Mouse (Mus musculus) embryonic facial prominence, embryonic 12.5 days (tissue): ENCODE data around the gene 4931428L18Rik. TPM values are rescaled to one million over a fixed set of nuclear protein-coding genes. Genes with fewer than 3 reads are reported as not detected.

Experiments
- ATAC-seq: fragments of 200-750 bp; cut with Nextera tagmentation; 2 replicates; pipeline ENCODE4 v1.8.0; 2017; ENCODE audit not compliant: insufficient number of reproducible peaks, insufficient read depth, low FRiP score, low TSS enrichment
- H3K27ac ChIP-seq: fragments of 300-500 bp; sonication (generic); 2 replicates; pipeline ENCODE4 v1.5.1; 2016; ENCODE audit warnings: mild to moderate bottlenecking
- H3K27me3 ChIP-seq: fragments of 300-500 bp; sonication (generic); 2 replicates; pipeline ENCODE4 v1.6.1; 2016; ENCODE audit warnings: mild to moderate bottlenecking, moderate library complexity
- H3K36me3 ChIP-seq: fragments of 300-500 bp; sonication (generic); 2 replicates; pipeline ENCODE4 v1.6.1; 2016; ENCODE audit warnings: mild to moderate bottlenecking
- H3K4me1 ChIP-seq: fragments of 300-500 bp; sonication (generic); 2 replicates; pipeline ENCODE4 v1.6.1; 2016
- H3K4me2 ChIP-seq: fragments of 300-500 bp; sonication (generic); replicated peaks from 2 replicates; pipeline ENCODE4 v1.6.1; 2016; ENCODE audit warnings: mild to moderate bottlenecking, moderate library complexity
- H3K4me3 ChIP-seq: fragments of 300-500 bp; sonication (generic); 2 replicates; pipeline ENCODE4 v1.5.1; 2016; ENCODE audit warnings: mild to moderate bottlenecking
- H3K9ac ChIP-seq: fragments of 300-500 bp; sonication (generic); 2 replicates; pipeline ENCODE4 v1.6.1; 2016; ENCODE audit warnings: mild to moderate bottlenecking, moderate library complexity
- H3K9me3 ChIP-seq: fragments of 300-500 bp; sonication (generic); 2 replicates; pipeline ENCODE4 v1.6.1; 2016; ENCODE audit warnings: mild to moderate bottlenecking, moderate library complexity
- WGBS: fragments of 180-500 bp; shearing (Covaris S2); methylation state at CpG from one replicate; pipeline ENCODE4 v1.1.7; 2016; 5-methylcytosine and 5-hydroxymethylcytosine counted together
- polyA plus RNA-seq: library from polyadenylated mRNA; unstranded; fragments of >200 nt; fragmentation: Nextera tagmentation; extraction: Ambion mirVana; gene quantifications from 2 replicates; pipeline ENCODE4 v1.2.1, GENCODE M21; 2016

The 4931428L18Rik gene
- polyA plus RNA-seq, 1 experiment from 2014 or later = not detected

- Histone ChIP-seq H3K9me3 (no peaks in the 10 kb centered on the region), H3K36me3 (no peaks in the 10 kb centered on the region), H3K4me3 (no peak overlapping the region), H3K9ac (no peak overlapping the region), H3K27me3 (no peaks in the 10 kb centered on the region), H3K4me1 (peaks cover 14% of the 10 kb centered on the region), H3K4me2 (no peak overlapping the region), H3K27ac (no peak overlapping the region)
- 60% methylated on average over 3 of the region's 3 CpGs for WGBS
- ATAC-seq = no peak
These were observed 127.7 kb downstream of the 4931428L18Rik start for GRCm38 (mm10) chr1:31094792-31095191.

DNA sequence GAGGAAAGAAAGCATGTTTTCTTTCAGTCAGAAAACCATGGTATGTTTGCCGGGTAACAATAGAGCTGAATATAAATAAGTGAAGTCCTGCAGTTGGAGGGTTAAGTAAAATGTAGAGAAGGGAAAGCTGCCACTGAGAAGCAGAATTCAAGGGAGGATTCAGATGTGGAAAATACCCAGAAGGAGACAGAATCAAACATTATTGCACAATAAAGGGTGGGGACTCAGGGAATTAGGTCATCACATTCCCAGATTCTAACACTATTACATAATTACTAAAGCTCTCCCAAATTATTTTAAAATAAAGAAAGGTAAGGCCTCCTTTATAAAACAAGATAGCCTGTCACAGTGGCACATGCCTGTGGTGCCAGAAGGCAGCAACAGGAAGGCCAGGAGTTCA, 128.5 kb downstream of the 4931428L18Rik start:
- Histone ChIP-seq H3K4me3 (no peak overlapping the region), H3K27ac (no peak overlapping the region), H3K9ac (no peak overlapping the region), H3K36me3 (no peaks in the 10 kb centered on the region), H3K27me3 (no peaks in the 10 kb centered on the region), H3K4me1 (peaks cover 14% of the 10 kb centered on the region), H3K9me3 (no peaks in the 10 kb centered on the region), H3K4me2 (no peak overlapping the region)
- WGBS = 86% methylated on average over 1 of the region's 1 CpGs
- no peak for ATAC-seq

DNA sequence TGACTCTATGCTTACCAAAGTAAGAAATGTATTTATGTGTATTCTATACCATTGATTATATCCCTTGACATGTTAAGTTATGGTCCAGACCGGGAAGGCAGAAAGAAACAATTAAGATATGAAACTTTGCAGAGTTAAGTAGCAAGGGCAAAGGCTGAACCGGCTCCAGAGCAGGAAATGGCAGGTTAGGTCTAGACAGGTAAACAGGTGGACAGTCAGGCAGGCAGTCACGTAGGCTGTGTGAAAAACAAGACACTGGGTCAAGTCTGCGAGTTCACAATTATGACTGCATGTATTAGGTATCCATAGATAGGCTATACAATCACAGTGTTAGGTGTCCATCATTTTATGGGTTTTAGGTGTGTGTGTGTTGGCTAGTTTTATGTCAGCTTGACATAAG, 133.8 kb downstream of the 4931428L18Rik start:
- Histone ChIP-seq H3K27ac (no peak overlapping the region), H3K9ac (no peak overlapping the region), H3K9me3 (no peaks in the 10 kb centered on the region), H3K36me3 (no peaks in the 10 kb centered on the region), H3K4me3 (no peak overlapping the region), H3K27me3 (no peaks in the 10 kb centered on the region), H3K4me2 (no peak overlapping the region), H3K4me1 (no peaks in the 10 kb centered on the region)
- ATAC-seq = no peak
- 79% methylated on average over 4 of the region's 4 CpGs for WGBS

DNA sequence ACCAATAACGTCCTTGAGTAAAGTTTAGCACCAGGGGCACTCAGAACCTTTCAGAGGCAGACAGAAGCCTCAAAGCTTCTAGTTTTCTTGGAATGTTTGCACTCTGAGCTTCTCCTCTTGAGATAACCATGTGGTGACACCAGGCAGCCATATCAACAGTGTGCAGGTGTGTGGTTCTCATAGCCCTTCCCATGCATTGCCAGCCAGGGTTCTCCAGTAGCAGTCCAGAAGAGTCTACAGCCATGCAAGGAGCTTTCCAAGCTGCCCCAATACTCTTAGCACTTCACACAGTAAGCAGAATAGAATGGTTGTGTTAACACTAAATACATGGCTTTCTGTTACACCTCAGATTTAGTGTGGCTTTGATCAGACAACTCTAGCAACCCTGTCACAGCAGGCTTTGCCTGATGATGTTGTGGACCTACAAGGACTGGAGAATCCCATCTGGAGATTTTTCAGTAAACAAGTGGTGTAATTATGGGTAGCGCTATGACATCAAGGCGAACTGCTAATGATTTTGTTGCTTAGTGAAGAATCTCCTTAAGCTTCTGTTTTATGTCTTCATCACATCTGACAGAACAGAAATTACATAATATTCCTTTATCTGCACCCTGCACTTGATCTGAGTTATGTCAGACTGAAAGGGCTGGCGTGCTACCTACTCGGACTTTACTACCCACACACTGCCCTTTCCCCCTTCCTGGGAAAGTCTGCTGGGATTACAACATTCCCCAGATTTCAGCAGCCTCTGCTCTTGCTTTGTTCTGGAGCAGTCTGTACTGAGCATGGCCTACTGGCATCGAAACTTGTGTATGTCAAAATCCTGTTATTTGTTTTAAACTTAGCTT, 149.7 kb downstream of the 4931428L18Rik start:
- WGBS = 66% methylated on average over 6 of the region's 6 CpGs
- H3K4me1 ChIP-seq = no peaks in the 10 kb centered on the region
- no peaks in the 10 kb centered on the region for H3K36me3 ChIP-seq
- H3K4me3 ChIP-seq = no peak overlapping the region
- no peaks in the 10 kb centered on the region for H3K9me3 ChIP-seq
- ATAC-seq = no peak
- no peaks in the 10 kb centered on the region for H3K27me3 ChIP-seq
- no peak overlapping the region for H3K27ac ChIP-seq
- no peak overlapping the region for H3K9ac ChIP-seq
- no peak overlapping the region for H3K4me2 ChIP-seq

- Histone ChIP-seq H3K27ac (no peak overlapping the region), H3K27me3 (no peaks in the 10 kb centered on the region), H3K4me2 (no peak overlapping the region), H3K4me3 (no peak overlapping the region), H3K36me3 (no peaks in the 10 kb centered on the region), H3K4me1 (no peaks in the 10 kb centered on the region), H3K9ac (no peak overlapping the region), H3K9me3 (no peaks in the 10 kb centered on the region)
- no peak for ATAC-seq
- WGBS = 65% methylated on average over 2 of the region's 2 CpGs
These were observed 151.3 kb downstream of the 4931428L18Rik start for GRCm38 (mm10) chr1:31071209-31071608.

GRCm38 (mm10) chr1:31064817-31065740, 157.4 kb downstream of the 4931428L18Rik start:
- no peak overlapping the region for H3K4me2 ChIP-seq
- no peaks in the 10 kb centered on the region for H3K27me3 ChIP-seq
- no peak overlapping the region for H3K4me3 ChIP-seq
- H3K36me3 ChIP-seq = no peaks in the 10 kb centered on the region
- no peak overlapping the region for H3K27ac ChIP-seq
- no peaks in the 10 kb centered on the region for H3K4me1 ChIP-seq
- WGBS = 84% methylated on average over 12 of the region's 12 CpGs
- ATAC-seq = no peak
- no peak overlapping the region for H3K9ac ChIP-seq
- no peaks in the 10 kb centered on the region for H3K9me3 ChIP-seq

- Histone ChIP-seq H3K4me2 (no peak overlapping the region), H3K27ac (no peak overlapping the region), H3K4me1 (no peaks in the 10 kb centered on the region), H3K9ac (no peak overlapping the region), H3K9me3 (no peaks in the 10 kb centered on the region), H3K4me3 (no peak overlapping the region), H3K27me3 (no peaks in the 10 kb centered on the region), H3K36me3 (no peaks in the 10 kb centered on the region)
- 78% methylated on average over 4 of the region's 4 CpGs for WGBS
- no peak for ATAC-seq
These were observed 162.7 kb downstream of the 4931428L18Rik start for GRCm38 (mm10) chr1:31059806-31060205.

- Histone ChIP-seq H3K27me3 (no peaks in the 10 kb centered on the region), H3K27ac (no peak overlapping the region), H3K4me3 (no peak overlapping the region), H3K9me3 (no peaks in the 10 kb centered on the region), H3K4me1 (no peaks in the 10 kb centered on the region), H3K36me3 (no peaks in the 10 kb centered on the region), H3K9ac (no peak overlapping the region), H3K4me2 (no peak overlapping the region)
- no peak for ATAC-seq
- 76% methylated on average over 2 of the region's 2 CpGs for WGBS
These were observed 163.6 kb downstream of the 4931428L18Rik start for GRCm38 (mm10) chr1:31058861-31059351.

- Histone ChIP-seq H3K9me3 (no peaks in the 10 kb centered on the region), H3K27ac (no peak overlapping the region), H3K36me3 (no peaks in the 10 kb centered on the region), H3K27me3 (no peaks in the 10 kb centered on the region), H3K4me2 (no peak overlapping the region), H3K4me3 (no peak overlapping the region), H3K9ac (no peak overlapping the region), H3K4me1 (no peaks in the 10 kb centered on the region)
- 66% methylated on average over 3 of the region's 3 CpGs for WGBS
- no peak for ATAC-seq
These were observed 164.3 kb downstream of the 4931428L18Rik start for GRCm38 (mm10) chr1:31058196-31058595.

GRCm38 (mm10) chr1:31051370-31051921, 171.0 kb downstream of the 4931428L18Rik start:
- Histone ChIP-seq H3K4me3 (no peak overlapping the region), H3K4me1 (no peaks in the 10 kb centered on the region), H3K9me3 (no peaks in the 10 kb centered on the region), H3K36me3 (no peaks in the 10 kb centered on the region), H3K9ac (no peak overlapping the region), H3K27me3 (no peaks in the 10 kb centered on the region), H3K27ac (no peak overlapping the region), H3K4me2 (no peak overlapping the region)
- 88% methylated on average over 5 of the region's 5 CpGs for WGBS
- no peak for ATAC-seq

DNA sequence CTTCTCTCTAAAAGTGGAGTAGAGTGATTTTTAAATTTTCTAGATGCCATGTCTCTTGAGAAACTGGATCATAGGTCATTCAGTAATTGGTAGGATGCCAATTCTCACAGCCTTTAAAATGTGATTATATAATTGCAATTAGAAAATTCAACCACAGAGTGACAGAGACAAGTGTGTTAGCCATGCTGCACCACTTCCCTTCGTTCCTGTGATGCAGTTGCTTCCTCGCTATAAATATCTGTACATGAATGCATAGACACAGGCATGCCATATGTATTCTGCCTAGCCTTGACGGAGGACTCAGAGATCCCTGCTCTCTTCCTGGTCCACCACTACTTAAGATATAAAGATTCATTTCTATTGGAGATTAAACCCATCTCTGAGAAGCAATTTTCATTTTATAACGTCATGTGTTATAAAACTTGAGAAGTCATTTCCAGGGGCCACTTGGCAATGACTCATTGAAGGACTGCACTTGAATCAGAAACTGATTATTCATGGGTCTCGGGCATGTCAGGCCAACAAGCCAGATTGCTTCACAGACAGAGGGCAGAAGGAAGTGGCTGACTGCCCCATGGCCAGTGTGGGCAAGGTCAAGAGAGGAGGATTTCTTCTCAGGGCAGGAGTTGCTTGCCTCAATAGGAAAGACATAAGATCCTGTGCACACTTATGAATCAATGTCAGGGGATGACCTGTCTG, 172.4 kb downstream of the 4931428L18Rik start:
- Histone ChIP-seq H3K36me3 (no peaks in the 10 kb centered on the region), H3K9ac (no peak overlapping the region), H3K27me3 (no peaks in the 10 kb centered on the region), H3K9me3 (no peaks in the 10 kb centered on the region), H3K4me1 (no peaks in the 10 kb centered on the region), H3K4me2 (no peak overlapping the region), H3K27ac (no peak overlapping the region), H3K4me3 (no peak overlapping the region)
- WGBS = 88% methylated on average over 5 of the region's 5 CpGs
- no peak for ATAC-seq
